Mouse (Mus musculus) gastrocnemius, adult 2 months (tissue): ENCODE results near the gene Bloc1s5. TPM values are rescaled to one million over a fixed set of nuclear protein-coding genes. Genes with fewer than 3 reads are reported as not detected.
A peak's percentile ranks its signal among the peaks of the same experiment; 100 is the strongest.

Experiments used
- DNase-seq: peaks from one replicate; pipeline ENCODE4 v3.0.0; 2022
- H3K27ac ChIP-seq: fragments of 200-600 bp; 2 replicates; pipeline ENCODE4 v1.8.1; 2022; ENCODE audit warnings: mild to moderate bottlenecking
- H3K4me3 ChIP-seq: fragments of 200-600 bp; 2 replicates; pipeline ENCODE4 v1.8.1; 2022; ENCODE audit warnings: mild to moderate bottlenecking, moderate library complexity
- CTCF ChIP-seq: fragments of 200-600 bp; IDR thresholded peaks from 2 replicates; pipeline ENCODE4 v1.8.1; 2022; ENCODE audit warnings: antibody characterized with exemption, mild to moderate bottlenecking, moderate library complexity
- intact Hi-C: fragments of 180-260 bp; cut with DNase I; formaldehyde crosslinking; loops from one replicate; pipeline ENCODE4 v1.15.1; 2025
- total RNA-seq, 2 experiments: library from RNA; stranded (reverse); gene quantifications; 2 replicates each; pipeline ENCODE4 v1.2.3; 2021

The Bloc1s5 gene
- total RNA-seq, 2 experiments from 2014 or later, result 4.9 to 5.4 TPM

DNA sequence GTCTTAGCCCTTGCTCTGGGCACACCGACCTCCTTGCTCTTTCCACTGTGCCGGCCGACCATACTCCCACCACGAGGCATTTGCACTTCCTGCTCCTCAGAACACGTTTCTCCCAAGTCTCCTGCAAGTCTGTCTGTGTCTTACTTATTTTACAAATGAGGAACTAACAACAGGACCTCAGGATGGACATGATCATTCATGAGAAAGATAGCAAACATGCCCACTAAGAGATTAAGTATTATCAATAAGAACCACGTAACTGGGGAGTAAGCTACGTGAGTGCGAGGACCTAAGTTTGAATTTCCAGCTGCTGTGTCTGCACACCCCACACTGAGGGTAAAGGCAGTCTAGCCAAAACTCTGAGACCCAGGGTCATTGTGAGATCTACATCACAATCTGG is 21.3 kb downstream of the Bloc1s5 start:
- intact Hi-C loops, result no loop called here
- Histone ChIP-seq H3K27ac (no peak overlapping the region), H3K4me3 (no peak overlapping the region)
- no peak for DNase-seq
- TF ChIP-seq CTCF, result no peak

DNA sequence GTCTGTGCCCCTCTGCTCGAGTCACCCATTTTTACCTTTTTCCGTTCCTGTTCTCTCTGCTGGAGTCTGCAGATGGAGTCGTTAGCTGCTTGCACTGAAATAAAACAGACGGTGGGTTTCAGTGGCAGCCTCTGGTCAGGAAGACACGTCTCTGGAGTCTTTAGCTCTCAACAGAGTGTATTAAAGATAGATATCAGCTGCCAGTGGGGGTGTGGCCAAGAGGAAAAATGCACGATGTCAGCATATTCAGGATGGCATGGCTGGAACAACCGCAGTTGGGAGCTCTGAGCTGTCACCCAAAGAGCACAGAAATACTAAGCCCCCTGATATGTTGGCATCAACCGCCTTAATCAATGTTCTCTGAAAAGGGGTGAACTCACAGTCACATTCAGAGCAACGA is 22.3 kb downstream of the Bloc1s5 start:
- DNase-seq, result no peak
- no peak overlapping the region for H3K27ac ChIP-seq
- intact Hi-C loops, result no loop called here
- TF ChIP-seq CTCF, result no peak
- H3K4me3 ChIP-seq, result no peak overlapping the region

DNA sequence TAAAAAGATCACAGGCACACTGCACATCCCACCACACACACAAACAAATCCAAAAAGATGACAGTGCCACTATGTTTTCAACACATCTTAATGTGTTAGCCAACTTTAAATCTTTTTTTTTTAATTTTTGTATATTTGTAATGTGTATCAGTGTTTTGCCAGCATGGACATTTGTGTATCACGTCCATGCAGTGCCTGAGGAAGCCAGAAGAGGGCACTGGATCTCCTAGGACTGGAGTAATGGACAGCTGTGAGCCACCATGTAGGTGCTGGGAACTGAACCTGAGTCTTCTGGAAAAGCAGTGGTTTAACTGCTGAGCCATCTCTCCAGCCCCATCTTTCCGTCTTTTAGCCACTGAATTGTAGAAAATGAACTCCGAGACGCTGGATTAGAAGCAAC is 22.7 kb downstream of the Bloc1s5 start:
- no peak for DNase-seq
- TF ChIP-seq CTCF, result peak; percentile 16; the same call in 1 of the 2 replicates
- intact Hi-C loops, result no loop called here
- H3K4me3 ChIP-seq, result no peak overlapping the region
- H3K27ac ChIP-seq, result no peak overlapping the region

DNA sequence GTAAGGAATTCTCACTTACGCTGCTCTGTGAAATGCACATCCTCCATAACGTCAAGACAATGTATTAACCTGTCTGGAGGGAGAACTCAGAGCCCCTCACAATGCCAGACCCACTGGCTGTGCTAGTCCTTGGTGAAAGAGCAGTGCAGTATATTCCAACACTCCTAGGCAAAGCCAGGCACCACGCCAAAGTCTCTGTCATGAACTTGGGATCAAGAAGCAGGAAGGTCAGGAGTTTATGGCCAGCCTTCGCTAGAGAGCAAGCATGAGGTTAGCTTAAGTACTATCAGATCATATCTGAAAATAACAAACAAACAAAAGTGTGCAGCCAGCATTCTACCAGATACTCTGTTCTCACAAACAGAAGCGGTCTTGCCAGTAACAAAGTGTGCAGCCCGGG is 24.6 kb downstream of the Bloc1s5 start:
- Histone ChIP-seq H3K4me3 (no peak overlapping the region), H3K27ac (no peak overlapping the region)
- no peak for TF ChIP-seq CTCF
- DNase-seq, result no peak
- intact Hi-C loops, result no loop called here

DNA sequence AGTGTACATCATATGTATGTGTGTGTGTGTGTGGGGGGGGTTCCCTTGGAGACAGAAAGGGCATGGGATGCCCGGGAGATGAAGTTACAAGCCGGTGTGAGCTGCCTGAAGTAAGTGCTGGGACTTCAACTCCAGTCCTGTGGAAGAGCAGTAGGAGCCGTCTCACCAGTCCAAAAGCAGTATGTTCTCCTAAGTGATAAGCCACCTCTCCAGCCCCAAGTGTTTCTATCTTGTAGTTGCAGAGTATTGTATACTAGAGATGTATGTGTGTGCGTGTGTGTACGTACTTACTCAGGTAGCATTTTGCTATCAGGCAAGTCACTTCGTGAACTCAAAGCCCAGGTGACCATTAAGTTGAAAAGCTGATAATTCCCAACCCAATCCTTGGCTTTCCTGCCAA is 27.8 kb downstream of the Bloc1s5 start:
- Histone ChIP-seq H3K27ac (no peak overlapping the region), H3K4me3 (no peak overlapping the region)
- no peak for TF ChIP-seq CTCF
- intact Hi-C loops, result no loop called here
- DNase-seq, result no peak

DNA sequence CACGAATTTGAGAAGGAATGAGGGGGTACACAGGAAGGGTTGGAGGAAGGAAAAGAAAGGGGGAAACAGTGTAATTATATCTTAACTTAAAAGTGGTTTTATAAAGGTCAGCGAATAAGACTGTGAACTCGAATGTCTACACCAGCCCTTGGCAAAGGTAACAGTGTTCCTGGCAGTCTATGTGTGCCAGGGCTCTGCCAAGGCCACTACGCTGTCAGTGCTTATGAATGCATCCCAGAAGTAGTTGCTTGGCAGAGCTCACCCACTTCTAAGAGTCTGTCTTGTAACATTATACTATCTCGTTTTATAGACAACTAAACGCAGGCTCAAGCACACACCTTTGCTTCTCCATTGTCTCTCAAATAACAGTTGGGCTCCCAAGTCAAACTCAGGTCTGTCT is 29.6 kb downstream of the Bloc1s5 start:
- DNase-seq, result peak; percentile 64
- Histone ChIP-seq H3K27ac (peak overlapping the region; percentile 17; the same call in 1 of the 2 replicates), H3K4me3 (no peak overlapping the region)
- intact Hi-C loops, result no loop called here
- no peak for TF ChIP-seq CTCF

DNA sequence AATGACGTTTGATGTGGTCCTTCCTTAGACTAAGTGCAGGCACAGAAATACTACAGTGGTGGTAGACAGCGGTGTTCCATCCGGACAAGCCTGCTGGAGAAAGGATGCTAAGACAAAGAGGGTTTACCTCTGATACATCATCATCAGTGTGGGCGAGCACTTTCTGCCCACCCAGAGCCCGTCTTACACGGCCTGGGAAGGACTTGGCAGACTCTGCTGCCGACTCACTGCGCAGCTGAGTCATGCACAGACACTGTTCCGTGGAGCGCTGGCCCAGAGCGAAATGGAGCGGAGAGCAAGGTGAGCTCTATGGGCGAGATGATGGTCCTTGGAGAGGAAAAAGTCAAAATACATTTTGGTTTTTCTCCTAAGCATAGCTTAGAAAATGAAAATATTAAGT is 31.9 kb downstream of the Bloc1s5 start:
- Histone ChIP-seq H3K27ac (no peak overlapping the region), H3K4me3 (no peak overlapping the region)
- intact Hi-C loops, result no loop called here
- no peak for TF ChIP-seq CTCF
- no peak for DNase-seq

DNA sequence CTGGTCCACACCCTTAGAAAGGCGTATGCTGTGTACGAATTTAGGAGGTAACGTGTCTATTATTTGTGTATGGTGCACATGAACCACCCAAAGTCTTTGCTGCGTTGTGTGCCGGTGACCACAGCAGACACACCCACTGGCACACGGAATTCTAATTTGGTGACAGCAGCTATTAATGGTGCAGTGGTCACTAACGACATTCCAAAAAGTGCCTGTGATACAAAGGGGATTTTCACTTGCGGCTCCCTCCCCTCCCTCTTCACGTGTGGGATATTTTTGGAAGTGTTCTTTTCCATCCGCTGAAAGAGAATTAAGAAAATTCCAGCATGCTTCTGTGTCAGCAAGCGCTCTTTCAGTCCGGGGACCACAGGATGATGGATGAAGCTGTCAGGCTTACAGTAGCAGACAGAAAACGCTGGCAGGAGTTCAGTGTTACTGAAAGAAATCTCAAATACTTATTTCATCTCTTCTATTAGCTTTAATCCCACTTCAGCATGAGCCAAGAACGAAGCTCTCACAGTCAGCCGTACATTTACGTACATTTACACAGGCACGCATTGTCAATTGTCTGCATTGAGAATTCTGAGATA is 32.6 kb downstream of the Bloc1s5 start:
- intact Hi-C loops, result no loop called here
- no peak for DNase-seq
- H3K27ac ChIP-seq, result no peak overlapping the region
- no peak for TF ChIP-seq CTCF
- no peak overlapping the region for H3K4me3 ChIP-seq

DNA sequence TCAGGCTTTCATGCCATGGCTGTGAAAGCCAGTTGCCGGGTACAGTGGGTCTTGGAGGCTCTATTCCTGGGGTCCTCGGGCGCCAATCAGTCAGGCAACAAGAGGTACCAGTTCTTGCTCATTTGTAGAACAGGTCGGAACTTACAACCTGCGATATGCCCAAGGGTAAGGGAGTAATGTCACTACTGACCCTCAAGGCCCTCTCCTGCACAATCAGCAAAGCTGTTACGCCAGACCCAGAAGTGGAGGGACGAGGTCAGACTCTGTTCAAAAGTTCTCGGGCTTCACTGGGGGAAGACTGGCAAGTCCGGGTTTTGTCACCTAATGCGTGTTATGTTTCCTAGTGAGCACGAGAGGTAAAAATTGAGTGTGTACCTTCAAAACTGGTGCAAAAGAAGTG is 34.1 kb downstream of the Bloc1s5 start:
- no peak overlapping the region for H3K27ac ChIP-seq
- TF ChIP-seq CTCF, result no peak
- no peak overlapping the region for H3K4me3 ChIP-seq
- intact Hi-C loops, result no loop called here
- DNase-seq, result no peak

DNA sequence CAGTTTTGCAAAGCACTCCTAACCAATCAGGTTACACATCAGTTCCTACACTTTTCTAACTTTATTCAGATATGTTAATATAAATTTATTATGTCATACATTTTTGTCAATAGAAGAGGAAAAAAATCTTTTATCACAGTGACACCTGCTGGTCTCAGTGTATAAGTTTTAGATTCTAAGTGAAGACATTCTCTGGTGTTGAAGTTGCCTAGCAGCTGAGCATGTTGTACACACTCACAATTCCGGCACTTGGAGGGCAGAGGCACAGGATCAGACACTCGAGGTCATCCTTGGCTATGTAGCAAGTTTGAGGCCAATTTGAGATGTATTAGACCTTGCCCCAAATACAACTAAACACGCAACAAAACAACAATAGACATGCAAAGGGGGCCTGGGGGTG is 37.8 kb downstream of the Bloc1s5 start:
- no peak overlapping the region for H3K4me3 ChIP-seq
- peak; percentile 50 for TF ChIP-seq CTCF
- intact Hi-C loops, result no loop called here
- no peak overlapping the region for H3K27ac ChIP-seq
- DNase-seq, result no peak

DNA sequence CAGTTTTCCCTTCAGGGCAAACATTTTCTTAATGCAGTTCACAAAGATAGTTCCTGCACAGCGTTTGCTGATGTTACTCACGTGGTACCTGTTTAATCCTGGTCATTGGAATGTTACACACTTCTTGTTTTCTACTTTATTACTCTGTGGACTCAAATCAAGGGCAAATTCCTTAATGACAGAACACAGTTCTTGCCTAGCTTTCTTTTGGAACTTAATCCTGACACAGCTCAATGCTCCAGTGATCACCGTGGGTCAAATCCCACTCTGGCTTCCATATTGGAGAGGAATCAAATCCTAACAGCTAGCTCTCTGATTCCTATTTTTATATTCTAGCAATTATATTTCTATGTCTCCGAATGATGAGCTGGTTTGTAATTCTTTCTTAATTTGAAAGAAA is 38.4 kb downstream of the Bloc1s5 start:
- no peak overlapping the region for H3K4me3 ChIP-seq
- no peak for TF ChIP-seq CTCF
- H3K27ac ChIP-seq, result no peak overlapping the region
- no peak for DNase-seq
- intact Hi-C loops, result no loop called here

DNA sequence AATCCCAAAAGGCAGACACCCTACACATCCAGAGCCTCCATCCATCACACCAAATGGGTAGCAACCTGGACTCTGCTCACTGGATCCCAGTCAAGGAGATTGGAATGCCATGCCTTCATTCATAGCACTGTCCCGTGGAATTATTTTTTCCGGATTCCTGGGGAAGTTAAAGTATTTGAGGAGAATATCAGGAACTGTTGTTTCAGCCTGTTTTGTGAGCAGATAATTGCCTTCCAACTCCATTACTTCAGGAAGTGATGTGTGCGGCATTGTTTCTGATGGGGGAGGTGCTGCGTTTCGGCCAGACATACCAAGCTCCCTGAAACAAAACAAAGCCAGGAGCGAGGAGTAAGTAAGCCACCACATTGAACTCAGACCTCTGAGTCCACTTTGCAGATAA is 41.8 kb downstream of the Bloc1s5 start:
- TF ChIP-seq CTCF, result no peak
- Histone ChIP-seq H3K27ac (peak overlapping the region; percentile 79), H3K4me3 (no peak overlapping the region)
- peak; percentile 38 for DNase-seq
- intact Hi-C loops, result no loop called here

DNA sequence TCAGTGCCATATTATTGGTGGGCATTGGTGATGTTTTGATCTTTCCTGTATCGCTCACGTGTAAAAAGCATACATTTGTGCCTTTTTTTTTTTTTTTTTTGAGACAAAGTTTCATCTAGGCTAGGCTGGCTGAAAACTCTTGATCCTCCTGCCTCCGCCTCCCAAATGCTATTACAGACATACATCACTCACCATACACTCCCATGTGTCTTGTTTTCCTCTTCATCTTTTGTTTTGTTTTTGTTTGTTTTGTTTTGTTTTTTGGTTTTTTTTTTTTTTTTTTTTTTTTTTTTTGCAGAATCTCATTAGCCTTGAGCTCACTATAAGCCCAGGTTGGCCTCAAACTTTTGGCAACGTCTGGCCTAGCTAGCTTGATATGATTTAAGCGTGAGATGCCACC is 47.6 kb downstream of the Bloc1s5 start:
- H3K4me3 ChIP-seq, result no peak overlapping the region
- TF ChIP-seq CTCF, result no peak
- no peak for DNase-seq
- no peak overlapping the region for H3K27ac ChIP-seq
- intact Hi-C loops, result no loop called here

DNA sequence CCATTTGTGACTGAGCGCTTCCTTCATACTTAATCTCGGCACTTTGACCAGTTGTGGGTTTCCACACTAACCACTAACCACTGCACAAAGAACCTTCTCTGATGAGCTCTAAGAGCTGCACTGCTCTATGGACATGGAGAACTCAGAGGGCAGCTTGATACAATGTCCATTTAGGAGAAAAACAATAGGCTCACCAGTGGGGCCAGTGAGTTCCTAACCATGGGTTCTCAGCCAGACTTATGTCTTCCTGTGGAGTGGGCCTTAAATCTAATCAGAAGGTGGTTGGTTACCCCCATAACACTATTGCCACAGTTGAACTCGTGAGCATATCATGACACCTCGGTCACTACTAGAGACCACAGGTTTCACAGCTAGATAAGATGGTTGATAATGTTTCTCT is 48.5 kb downstream of the Bloc1s5 start:
- TF ChIP-seq CTCF, result no peak
- no peak for DNase-seq
- no peak overlapping the region for H3K4me3 ChIP-seq
- H3K27ac ChIP-seq, result no peak overlapping the region
- intact Hi-C loops, result no loop called here

DNA sequence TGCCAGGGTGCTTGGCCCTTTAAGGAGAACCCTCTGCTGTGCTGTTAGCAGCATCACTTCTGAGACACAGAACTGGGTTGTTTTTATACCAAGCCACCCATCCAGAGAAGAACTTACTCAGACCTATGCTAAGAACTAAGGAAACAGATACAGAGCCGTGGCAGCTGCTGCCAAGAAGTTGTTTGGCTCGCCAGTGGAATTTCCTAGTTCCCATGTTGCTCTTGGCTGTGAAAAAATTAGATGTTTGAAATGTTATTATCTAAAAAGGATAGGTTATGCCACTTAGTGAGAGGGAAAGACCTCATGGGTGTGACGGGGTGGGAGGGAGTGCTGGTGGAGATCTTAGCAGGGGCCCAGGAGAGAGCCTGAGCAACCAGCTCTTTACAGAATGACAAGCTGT is 52.1 kb downstream of the Bloc1s5 start:
- no peak for DNase-seq
- peak overlapping the region; percentile 62 for H3K27ac ChIP-seq
- intact Hi-C loops, result loop anchor here (5.0 kb wide), 1 partner anchor 55 kb away; the partner anchor contains the start of gene Txndc5
- TF ChIP-seq CTCF, result no peak
- no peak overlapping the region for H3K4me3 ChIP-seq
